Mouse (Mus musculus) limb, embryonic 14.5 days (tissue): ENCODE measurements around the gene Mki67. TPM values are rescaled to one million over a fixed set of nuclear protein-coding genes. Genes with fewer than 3 reads are reported as not detected.
"Not testable (repeated sequence)": the region's sequence is repeated elsewhere in the genome, so short reads cannot be mapped to it uniquely, and the experiment has no call there.

ENCODE experiments used
- ATAC-seq: fragments of 200-750 bp; cut with Nextera tagmentation; 2 replicates; pipeline ENCODE4 v1.8.0; 2017; ENCODE audit warnings: low read depth, moderate number of reproducible peaks, moderate TSS enrichment; ENCODE audit not compliant: low FRiP score
- DNase-seq: peaks from one replicate; pipeline ENCODE4 v3.0.0-alpha.2; 2015; ENCODE audit warnings: low spot score
- H3K27ac ChIP-seq: fragments of 300-500 bp; sonication (generic); replicated peaks from 2 replicates; pipeline ENCODE4 v1.5.1; 2014; ENCODE audit warnings: low read depth, mild to moderate bottlenecking, low read length, moderate library complexity, mixed read lengths
- H3K27me3 ChIP-seq: fragments of 300-500 bp; sonication (generic); 2 replicates; pipeline ENCODE4 v1.6.1; 2014; ENCODE audit warnings: low read length, mixed read lengths; ENCODE audit not compliant: control insufficient read depth, insufficient read depth
- H3K36me3 ChIP-seq: fragments of 300-500 bp; sonication (generic); 2 replicates; pipeline ENCODE4 v1.6.1; 2014; ENCODE audit warnings: mild to moderate bottlenecking, low read length, moderate library complexity, mixed read lengths; ENCODE audit not compliant: control insufficient read depth, insufficient read depth
- H3K4me1 ChIP-seq: fragments of 300-500 bp; sonication (generic); 2 replicates; pipeline ENCODE4 v1.6.1; 2014; ENCODE audit warnings: antibody characterized with exemption, low read length, mixed read lengths; ENCODE audit not compliant: control insufficient read depth, insufficient read depth
- H3K4me2 ChIP-seq: fragments of 300-500 bp; sonication (generic); replicated peaks from 2 replicates; pipeline ENCODE4 v1.6.1; 2014; ENCODE audit warnings: low read depth, mild to moderate bottlenecking, low read length, moderate library complexity; ENCODE audit not compliant: severe bottlenecking
- H3K4me3 ChIP-seq: fragments of 300-500 bp; sonication (generic); replicated peaks from 2 replicates; pipeline ENCODE4 v1.5.1; 2014; ENCODE audit warnings: low read length
- H3K9ac ChIP-seq: fragments of 300-500 bp; sonication (generic); 2 replicates; pipeline ENCODE4 v1.6.1; 2014; ENCODE audit warnings: mild to moderate bottlenecking, low read depth, low read length, moderate library complexity; ENCODE audit not compliant: severe bottlenecking
- H3K9me3 ChIP-seq: fragments of 300-500 bp; sonication (generic); 2 replicates; pipeline ENCODE4 v1.6.1; 2016; ENCODE audit warnings: low read length; ENCODE audit not compliant: control insufficient read depth
- POLR2A ChIP-seq: fragments of 200-500 bp; IDR thresholded peaks from 2 replicates; pipeline ENCODE4 v1.8.0; 2012; ENCODE audit warnings: inconsistent platforms, mild to moderate bottlenecking, moderate library complexity, borderline replicate concordance; ENCODE audit not compliant: insufficient read depth, insufficient read length; ENCODE audit errors: extremely low read depth
- WGBS: fragments of 180-500 bp; shearing (Covaris S2); extraction: QIAGEN DNeasy Blood & Tissue Kit; methylation state at CpG from one replicate; pipeline ENCODE4 v1.1.7; 2014; 5-methylcytosine and 5-hydroxymethylcytosine counted together
- polyA plus RNA-seq, 2 experiments: library from polyadenylated mRNA; depleted of rRNA in 1 of 2; stranded (reverse) in 1 of 2; unstranded in 1 of 2; fragments of >200 nt; fragmentation: Nextera tagmentation in 1 of 2; extraction: Ambion mirVana in 1 of 2; gene quantifications; 2 replicates each; pipeline versions ENCODE4 v1.2.1 to v1.2.3; 2012 to 2014

The Mki67 gene
- polyA plus RNA-seq, 2 experiments: 43.1 to 47.7 TPM

DNA sequence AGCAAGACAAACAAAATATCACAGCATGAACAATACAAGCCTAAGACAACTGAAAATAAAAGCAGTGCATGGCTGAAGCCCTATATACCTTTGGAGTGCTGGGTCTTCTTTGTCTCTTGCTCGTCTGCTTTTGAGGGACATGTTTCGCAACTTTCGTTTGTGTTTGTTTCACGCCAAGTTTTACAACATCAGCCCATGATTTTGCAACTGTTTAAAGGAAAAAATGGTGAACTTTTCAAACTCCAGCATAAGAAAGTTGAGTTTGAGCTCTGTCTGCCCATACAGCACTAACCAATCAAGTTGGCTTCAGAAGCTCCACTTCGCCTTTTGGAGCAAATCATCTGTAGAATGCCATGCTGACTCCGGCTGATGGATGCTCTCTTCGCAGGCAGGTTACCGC, 11.9 kb downstream of the Mki67 start:
- 96% methylated on average over 8 of the region's 8 CpGs for WGBS
- H3K9ac ChIP-seq: no peak overlapping the region
- no peaks in the 10 kb centered on the region for H3K27me3 ChIP-seq
- H3K9me3 ChIP-seq: no peaks in the 10 kb centered on the region
- no peak for TF ChIP-seq POLR2A
- ATAC-seq (no peak), DNase-seq (no peak)
- no peak overlapping the region for H3K4me2 ChIP-seq
- peaks cover 92% of the 10 kb centered on the region for H3K36me3 ChIP-seq
- H3K4me1 ChIP-seq: no peaks in the 10 kb centered on the region
- no peak overlapping the region for H3K4me3 ChIP-seq
- H3K27ac ChIP-seq: no peak overlapping the region

- Histone ChIP-seq H3K27me3 (no peaks in the 10 kb centered on the region), H3K27ac (no peak overlapping the region), H3K9ac (no peak overlapping the region), H3K4me3 (no peak overlapping the region), H3K9me3 (no peaks in the 10 kb centered on the region), H3K4me1 (no peaks in the 10 kb centered on the region), H3K36me3 (peaks cover 89% of the 10 kb centered on the region), H3K4me2 (no peak overlapping the region)
- no peak for TF ChIP-seq POLR2A
- ATAC-seq (no peak), DNase-seq (no peak)
- WGBS: 92% methylated on average over 9 of the region's 9 CpGs
These were observed 12.5 kb downstream of the Mki67 start for GRCm38 (mm10) chr7:135703600-135704148.

DNA sequence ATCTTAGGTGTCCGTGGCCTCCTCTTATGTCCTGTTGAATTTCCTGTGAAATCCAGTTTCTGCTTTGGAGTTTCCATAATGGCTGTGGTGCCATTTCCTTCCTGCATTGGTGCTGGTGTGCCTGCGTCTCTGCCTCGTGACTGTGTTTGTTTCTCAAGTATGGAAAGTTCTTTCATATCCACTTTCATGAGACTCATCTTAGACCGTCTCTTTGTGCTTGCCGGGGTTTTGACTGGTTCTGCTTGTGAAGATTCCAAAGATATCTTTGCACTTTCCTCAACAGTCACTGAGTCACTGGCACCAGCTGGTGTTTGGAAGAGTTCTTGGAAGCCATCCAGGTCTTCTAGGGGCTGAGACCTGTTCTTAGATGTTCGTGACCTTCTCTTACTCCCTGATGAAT, 16.8 kb downstream of the Mki67 start:
- not testable (repeated sequence) for H3K27ac ChIP-seq, DNase-seq, H3K27me3 ChIP-seq, H3K4me2 ChIP-seq, H3K4me1 ChIP-seq, H3K9ac ChIP-seq, H3K9me3 ChIP-seq, ATAC-seq, H3K4me3 ChIP-seq
- peaks cover 91% of the 10 kb centered on the region for H3K36me3 ChIP-seq
- WGBS: 85% methylated on average over 6 of the region's 6 CpGs

- DNase-seq (no peak), ATAC-seq (no peak)
- H3K27me3 ChIP-seq: no peaks in the 10 kb centered on the region
- H3K4me2 ChIP-seq: no peak overlapping the region
- H3K4me3 ChIP-seq: no peak overlapping the region
- H3K9ac ChIP-seq: no peak overlapping the region
- H3K4me1 ChIP-seq: no peaks in the 10 kb centered on the region
- H3K9me3 ChIP-seq: no peaks in the 10 kb centered on the region
- 94% methylated on average over 2 of the region's 2 CpGs for WGBS
- no peak for TF ChIP-seq POLR2A
- H3K27ac ChIP-seq: no peak overlapping the region
- H3K36me3 ChIP-seq: peaks cover 90% of the 10 kb centered on the region
These were observed 17.8 kb downstream of the Mki67 start for GRCm38 (mm10) chr7:135698362-135698761.

- H3K27ac ChIP-seq, H3K4me2 ChIP-seq, H3K9me3 ChIP-seq, DNase-seq, ATAC-seq, H3K27me3 ChIP-seq, H3K4me3 ChIP-seq, H3K4me1 ChIP-seq, H3K9ac ChIP-seq: not testable (repeated sequence)
- peaks cover 91% of the 10 kb centered on the region for H3K36me3 ChIP-seq
- 90% methylated on average over 5 of the region's 5 CpGs for WGBS
These were observed 19.0 kb downstream of the Mki67 start for GRCm38 (mm10) chr7:135697021-135697740.

DNA sequence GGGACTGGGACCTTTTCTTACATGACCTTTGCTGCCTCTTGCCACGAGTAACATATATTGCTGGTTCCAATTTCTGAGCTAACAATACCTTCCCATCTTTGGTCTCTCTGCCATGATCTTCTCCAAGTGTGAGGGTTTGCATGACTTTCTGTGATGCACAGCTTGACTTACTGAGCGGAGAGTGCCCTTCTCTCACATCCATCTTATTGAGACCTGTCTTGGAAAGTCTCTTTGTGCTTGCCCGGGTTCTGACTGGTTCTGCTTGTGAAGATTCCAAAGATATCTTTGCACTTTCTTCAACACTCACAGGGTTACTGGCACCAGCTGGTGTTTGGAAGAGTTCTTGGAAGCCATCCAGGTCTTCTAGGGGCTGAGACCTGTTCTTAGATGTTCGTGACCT, 20.0 kb downstream of the Mki67 start:
- no peak overlapping the region for H3K4me3 ChIP-seq
- no peak for DNase-seq
- ATAC-seq: no peak
- H3K36me3 ChIP-seq: peaks cover 92% of the 10 kb centered on the region
- no peaks in the 10 kb centered on the region for H3K9me3 ChIP-seq
- no peak overlapping the region for H3K4me2 ChIP-seq
- no peak overlapping the region for H3K9ac ChIP-seq
- H3K27me3 ChIP-seq: no peaks in the 10 kb centered on the region
- no peak overlapping the region for H3K27ac ChIP-seq
- no peaks in the 10 kb centered on the region for H3K4me1 ChIP-seq
- 91% methylated on average over 4 of the region's 4 CpGs for WGBS
- no peak for TF ChIP-seq POLR2A
